Mouse (Mus musculus): ENCODE measurements around the gene Wdr54. TPM values are rescaled to one million over a fixed set of nuclear protein-coding genes. Genes with fewer than 3 reads are reported as not detected.

Gene Wdr54
- total RNA-seq, 2 experiments from 2014 or later: 25.0 to 32.0 TPM

GRCm38 (mm10) chr6:83135571-83136161, 20.5 kb downstream of the Wdr54 start:
- Histone ChIP-seq H3K27ac (peak overlapping the region; percentile 73; the same call in 1 of the 2 replicates), H3K4me3 (peak overlapping the region; percentile 41)
- DNase-seq (ENCODE audit: low spot score in 2 of 2): no peak
- TF ChIP-seq CTCF (conservative IDR thresholded peaks at IDR 0.05): no peak

DNA sequence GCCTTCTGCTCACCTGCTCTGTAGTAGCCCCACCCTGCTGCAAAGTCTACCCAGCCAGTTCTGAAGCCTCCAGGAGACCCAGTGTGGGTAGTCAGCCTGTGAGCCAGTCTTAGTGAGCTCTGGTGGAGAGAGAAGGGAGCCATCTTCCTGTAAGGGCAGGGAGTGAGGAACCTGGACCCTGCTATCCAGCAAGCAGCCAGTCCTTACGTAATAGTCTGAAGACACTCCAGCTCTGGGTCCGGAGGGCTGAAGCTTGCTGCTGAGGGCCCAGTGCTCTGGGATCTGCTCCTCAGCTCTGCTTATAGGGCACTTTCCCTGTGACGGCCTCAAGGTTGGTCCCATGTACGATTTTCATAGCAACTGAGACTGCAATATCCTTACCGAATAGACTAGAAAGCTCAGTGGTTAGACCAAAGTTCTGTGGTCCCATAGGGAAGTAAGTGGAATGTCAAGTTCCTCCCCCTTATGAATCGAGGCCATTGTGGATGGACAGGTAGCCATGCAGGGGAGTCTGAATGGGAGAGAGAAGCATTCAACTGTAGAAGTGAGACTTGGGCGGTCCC, 21.2 kb downstream of the Wdr54 start, which contains the start of gene Rtkn:
TSS of gene Rtkn (plus strand) at position 513 of the 563 bp plus-strand sequence.
- H3K4me3 ChIP-seq: peak within 1 kb of the TSS; percentile 41
- DNase-seq (ENCODE audit: low spot score in 2 of 2): no peak
- TF ChIP-seq CTCF (conservative IDR thresholded peaks at IDR 0.05): no peak
- H3K27ac ChIP-seq: peak within 1 kb of the TSS; percentile 73; the same call in 1 of the 2 replicates

GRCm38 (mm10) chr6:83134226-83134625, 22.0 kb downstream of the Wdr54 start:
- H3K27ac ChIP-seq: no peak overlapping the region
- TF ChIP-seq CTCF (conservative IDR thresholded peaks at IDR 0.05): no peak
- no peak for DNase-seq (ENCODE audit: low spot score in 2 of 2)
- H3K4me3 ChIP-seq: no peak overlapping the region

GRCm38 (mm10) chr6:83132176-83132919, 23.8 kb downstream of the Wdr54 start:
- no peak for DNase-seq (ENCODE audit: low spot score in 2 of 2)
- TF ChIP-seq CTCF (conservative IDR thresholded peaks at IDR 0.05): no peak
- no peak overlapping the region for H3K27ac ChIP-seq
- no peak overlapping the region for H3K4me3 ChIP-seq

DNA sequence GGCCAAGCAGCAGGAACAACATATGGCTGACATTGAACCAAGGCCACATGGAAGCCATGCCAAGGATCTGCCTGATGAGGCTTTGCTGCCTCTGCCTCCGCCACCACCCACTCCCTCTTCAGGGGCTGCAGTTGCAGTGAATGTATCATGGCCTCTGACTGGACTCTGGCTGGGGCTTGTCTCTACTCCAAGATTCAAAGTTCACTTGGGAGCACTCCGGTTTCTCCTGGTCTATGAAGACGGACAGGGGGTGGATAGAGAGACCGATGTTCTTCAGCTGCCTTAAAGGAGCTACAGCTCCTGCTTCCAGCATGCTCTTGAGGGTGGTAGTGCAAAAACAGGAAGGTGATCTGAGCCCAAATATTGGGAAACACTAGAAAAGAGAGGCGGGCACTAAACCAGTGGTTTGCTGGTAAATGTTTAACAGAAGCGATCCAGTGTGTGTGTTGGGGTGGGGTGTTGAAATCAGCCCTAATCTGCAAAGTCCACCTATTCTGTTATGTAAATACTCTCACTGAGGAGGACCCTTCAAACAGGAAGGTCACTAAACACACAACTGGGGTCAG, 24.6 kb downstream of the Wdr54 start:
- no peak for TF ChIP-seq CTCF (conservative IDR thresholded peaks at IDR 0.05)
- Histone ChIP-seq H3K4me3 (no peak overlapping the region), H3K27ac (no peak overlapping the region)
- DNase-seq (ENCODE audit: low spot score in 2 of 2): no peak

GRCm38 (mm10) chr6:83127419-83127818, 28.8 kb downstream of the Wdr54 start:
- DNase-seq (ENCODE audit: low spot score in 2 of 2): no peak
- TF ChIP-seq CTCF (conservative IDR thresholded peaks at IDR 0.05): peak; percentile 63
- H3K27ac ChIP-seq: no peak overlapping the region
- H3K4me3 ChIP-seq: no peak overlapping the region

- Histone ChIP-seq H3K27ac (peak within 1 kb of the TSS; percentile 84), H3K4me3 (peak within 1 kb of the TSS; percentile 96)
- no peak for DNase-seq (ENCODE audit: low spot score in 2 of 2)
- TF ChIP-seq CTCF (conservative IDR thresholded peaks at IDR 0.05): no peak
These were observed 30.9 kb downstream of the Wdr54 start, which contains the start of gene Ino80b for GRCm38 (mm10) chr6:83125331-83125730. TSS of gene Ino80b (minus strand) at chr6:83125431.

DNA sequence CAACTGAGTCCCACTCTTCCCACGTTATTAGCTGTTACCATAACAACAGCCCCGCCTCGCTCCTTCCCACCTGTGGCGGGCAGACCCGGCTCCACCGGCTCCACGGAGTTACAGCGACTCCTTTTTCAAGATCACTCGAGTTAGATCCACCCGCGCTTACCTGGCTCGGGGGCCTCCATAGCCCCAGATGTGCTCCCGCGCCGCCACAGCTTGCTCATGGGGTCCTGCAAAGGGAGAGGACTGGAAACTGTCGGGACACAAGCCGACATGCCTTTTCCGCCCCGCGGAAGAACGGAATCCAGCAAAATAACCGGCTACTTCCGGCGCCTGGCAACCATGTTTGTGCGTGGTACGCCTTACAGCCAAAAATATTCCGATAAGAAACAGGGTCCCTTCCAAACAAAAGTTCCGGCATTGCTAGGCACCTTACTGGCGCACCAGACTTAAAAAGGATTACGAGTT, 31.3 kb downstream of the Wdr54 start:
- TF ChIP-seq CTCF (conservative IDR thresholded peaks at IDR 0.05): no peak
- peak overlapping the region; percentile 84 for H3K27ac ChIP-seq
- DNase-seq (ENCODE audit: low spot score in 2 of 2): peak; percentile 88 to 89
- H3K4me3 ChIP-seq: peak overlapping the region; percentile 96

- no peak overlapping the region for H3K27ac ChIP-seq
- DNase-seq (ENCODE audit: low spot score in 2 of 2): no peak
- no peak for TF ChIP-seq CTCF (conservative IDR thresholded peaks at IDR 0.05)
- H3K4me3 ChIP-seq: no peak overlapping the region
These were observed 33.2 kb downstream of the Wdr54 start for GRCm38 (mm10) chr6:83122961-83123360.

GRCm38 (mm10) chr6:83121863-83122710, 34.1 kb downstream of the Wdr54 start:
- TF ChIP-seq CTCF (conservative IDR thresholded peaks at IDR 0.05): peak; percentile 15; the same call in 1 of the 2 replicates
- DNase-seq (ENCODE audit: low spot score in 2 of 2): peak in 1 of 2 experiments; percentile 10
- Histone ChIP-seq H3K27ac (peak overlapping the region; percentile 86), H3K4me3 (peak overlapping the region; percentile 72)

GRCm38 (mm10) chr6:83120930-83121862, 35.0 kb downstream of the Wdr54 start, which contains the start of gene Wbp1:
TSS of gene Wbp1 (minus strand) at chr6:83121559.
- Histone ChIP-seq H3K27ac (peak within 1 kb of the TSS; percentile 89), H3K4me3 (peak within 1 kb of the TSS; percentile 72)
- TF ChIP-seq CTCF (conservative IDR thresholded peaks at IDR 0.05): peak; percentile 34; the same call in 1 of the 2 replicates
- DNase-seq (ENCODE audit: low spot score in 2 of 2): peak; percentile 90 to 98
